Mouse (Mus musculus): ENCODE measurements around the gene Fiz1. TPM values are rescaled to one million over a fixed set of nuclear protein-coding genes. Genes with fewer than 3 reads are reported as not detected.
"Not testable (repeated sequence)": the region's sequence is repeated elsewhere in the genome, so short reads cannot be mapped to it uniquely, and the experiment has no call there.

The Fiz1 gene
- polyA plus RNA-seq, 1 experiment = 28.2 TPM

- peak; percentile 92 for DNase-seq
- no peaks in the 10 kb centered on the region for H3K27me3 ChIP-seq (ENCODE audit: control insufficient read depth, insufficient read depth, low read length)
- TF ChIP-seq POLR2A (IDR thresholded peaks at IDR 0.05; ENCODE audit: borderline replicate concordance, insufficient read depth, low read length) (peak; percentile 52; the same call in 1 of the 2 replicates), CTCF (IDR thresholded peaks at IDR 0.05; ENCODE audit: borderline replicate concordance, insufficient read depth, low read depth, low read length) (no peak)
- under 1% methylated on average over 73 of the region's 76 CpGs for WGBS
- peak within 1 kb of the TSS; percentile 93 for H3K4me3 ChIP-seq (replicated peaks; ENCODE audit: insufficient read depth, low read depth, low read length)
- H3K27ac ChIP-seq (ENCODE audit: insufficient read depth, low read length) = peak within 1 kb of the TSS; percentile 95
- no peaks in the 10 kb centered on the region for H3K4me1 ChIP-seq (ENCODE audit: control insufficient read depth, insufficient read depth, low read length)
These were observed 863 bp upstream of the Fiz1 start, which contains the start of gene Gm44973 for GRCm38 (mm10) chr7:5015118-5016001. Gene Gm44973 (plus strand): TSS chr7:5015496.

GRCm38 (mm10) chr7:5012681-5013513, 1.6 kb downstream of the Fiz1 start:
- WGBS = 87% methylated on average over 27 of the region's 27 CpGs
- Histone ChIP-seq H3K4me3 (replicated peaks; ENCODE audit: insufficient read depth, low read depth, low read length) (no peak overlapping the region), H3K4me1 (ENCODE audit: control insufficient read depth, insufficient read depth, low read length) (no peaks in the 10 kb centered on the region), H3K27ac (ENCODE audit: insufficient read depth, low read length) (no peak overlapping the region), H3K27me3 (ENCODE audit: control insufficient read depth, insufficient read depth, low read length) (no peaks in the 10 kb centered on the region)
- no peak for TF ChIP-seq POLR2A (IDR thresholded peaks at IDR 0.05; ENCODE audit: borderline replicate concordance, insufficient read depth, low read length)
- TF ChIP-seq CTCF (IDR thresholded peaks at IDR 0.05; ENCODE audit: borderline replicate concordance, insufficient read depth, low read depth, low read length) = no peak
- DNase-seq = no peak

- H3K27ac ChIP-seq (ENCODE audit: insufficient read depth, low read length) = no peak overlapping the region
- no peaks in the 10 kb centered on the region for H3K27me3 ChIP-seq (ENCODE audit: control insufficient read depth, insufficient read depth, low read length)
- DNase-seq = no peak
- no peaks in the 10 kb centered on the region for H3K4me1 ChIP-seq (ENCODE audit: control insufficient read depth, insufficient read depth, low read length)
- TF ChIP-seq CTCF (IDR thresholded peaks at IDR 0.05; ENCODE audit: borderline replicate concordance, insufficient read depth, low read depth, low read length) (no peak), POLR2A (IDR thresholded peaks at IDR 0.05; ENCODE audit: borderline replicate concordance, insufficient read depth, low read length) (no peak)
- H3K4me3 ChIP-seq (replicated peaks; ENCODE audit: insufficient read depth, low read depth, low read length) = no peak overlapping the region
- WGBS = 93% methylated on average over 26 of the region's 26 CpGs
These were observed 6.3 kb downstream of the Fiz1 start for GRCm38 (mm10) chr7:5008229-5008628.

- not testable (repeated sequence) for H3K4me3 ChIP-seq (replicated peaks; ENCODE audit: insufficient read depth, low read depth, low read length); H3K27ac ChIP-seq (ENCODE audit: insufficient read depth, low read length); DNase-seq; H3K4me1 ChIP-seq (ENCODE audit: control insufficient read depth, insufficient read depth, low read length); H3K27me3 ChIP-seq (ENCODE audit: control insufficient read depth, insufficient read depth, low read length)
- 63% methylated on average over 8 of the region's 8 CpGs for WGBS
These were observed 11.6 kb downstream of the Fiz1 start for GRCm38 (mm10) chr7:5002876-5003275.

GRCm38 (mm10) chr7:4999876-5000275, 14.6 kb downstream of the Fiz1 start:
- TF ChIP-seq CTCF (IDR thresholded peaks at IDR 0.05; ENCODE audit: borderline replicate concordance, insufficient read depth, low read depth, low read length) = peak; percentile 34; the same call in 1 of the 2 replicates
- no peak for TF ChIP-seq POLR2A (IDR thresholded peaks at IDR 0.05; ENCODE audit: borderline replicate concordance, insufficient read depth, low read length)
- no peaks in the 10 kb centered on the region for H3K4me1 ChIP-seq (ENCODE audit: control insufficient read depth, insufficient read depth, low read length)
- no peak for DNase-seq
- no peak overlapping the region for H3K27ac ChIP-seq (ENCODE audit: insufficient read depth, low read length)
- no peak overlapping the region for H3K4me3 ChIP-seq (replicated peaks; ENCODE audit: insufficient read depth, low read depth, low read length)
- WGBS = 70% methylated on average over 2 of the region's 2 CpGs
- no peaks in the 10 kb centered on the region for H3K27me3 ChIP-seq (ENCODE audit: control insufficient read depth, insufficient read depth, low read length)

- Histone ChIP-seq H3K27me3 (ENCODE audit: control insufficient read depth, insufficient read depth, low read length) (no peaks in the 10 kb centered on the region), H3K4me3 (replicated peaks; ENCODE audit: insufficient read depth, low read depth, low read length) (peak overlapping the region; percentile 85), H3K27ac (ENCODE audit: insufficient read depth, low read length) (peak overlapping the region; percentile 48; the same call in 1 of the 2 replicates), H3K4me1 (ENCODE audit: control insufficient read depth, insufficient read depth, low read length) (peaks cover 3% of the 10 kb centered on the region)
- 42% methylated on average over 8 of the region's 8 CpGs for WGBS
- TF ChIP-seq CTCF (IDR thresholded peaks at IDR 0.05; ENCODE audit: borderline replicate concordance, insufficient read depth, low read depth, low read length) (no peak), POLR2A (IDR thresholded peaks at IDR 0.05; ENCODE audit: borderline replicate concordance, insufficient read depth, low read length) (no peak)
- no peak for DNase-seq
These were observed 17.6 kb downstream of the Fiz1 start for GRCm38 (mm10) chr7:4996934-4997333.

GRCm38 (mm10) chr7:4996003-4996895, 18.2 kb downstream of the Fiz1 start, which contains the start of gene Zfp579:
Gene Zfp579 (minus strand): TSS chr7:4996158.
- Histone ChIP-seq H3K27me3 (ENCODE audit: control insufficient read depth, insufficient read depth, low read length) (no peaks in the 10 kb centered on the region), H3K27ac (ENCODE audit: insufficient read depth, low read length) (peak within 1 kb of the TSS; percentile 60), H3K4me1 (ENCODE audit: control insufficient read depth, insufficient read depth, low read length) (peaks cover 3% of the 10 kb centered on the region), H3K4me3 (replicated peaks; ENCODE audit: insufficient read depth, low read depth, low read length) (peak within 1 kb of the TSS; percentile 85)
- TF ChIP-seq CTCF (IDR thresholded peaks at IDR 0.05; ENCODE audit: borderline replicate concordance, insufficient read depth, low read depth, low read length) (no peak), POLR2A (IDR thresholded peaks at IDR 0.05; ENCODE audit: borderline replicate concordance, insufficient read depth, low read length) (peak; percentile 83)
- DNase-seq = peak; percentile 95 to 98
- 3% methylated on average over 21 of the region's 26 CpGs for WGBS
